Mouse (Mus musculus) layer of hippocampus, adult 9-10 months (tissue): ENCODE results near the gene Arhgef15.
"Not testable (repeated sequence)": the region's sequence is repeated elsewhere in the genome, so short reads cannot be mapped to it uniquely, and the experiment has no call there.

Experiments used
- DNase-seq: peaks from one replicate; pipeline ENCODE4 v3.0.0; 2022; ENCODE audit warnings: low spot score

Arhgef15 gene

DNA sequence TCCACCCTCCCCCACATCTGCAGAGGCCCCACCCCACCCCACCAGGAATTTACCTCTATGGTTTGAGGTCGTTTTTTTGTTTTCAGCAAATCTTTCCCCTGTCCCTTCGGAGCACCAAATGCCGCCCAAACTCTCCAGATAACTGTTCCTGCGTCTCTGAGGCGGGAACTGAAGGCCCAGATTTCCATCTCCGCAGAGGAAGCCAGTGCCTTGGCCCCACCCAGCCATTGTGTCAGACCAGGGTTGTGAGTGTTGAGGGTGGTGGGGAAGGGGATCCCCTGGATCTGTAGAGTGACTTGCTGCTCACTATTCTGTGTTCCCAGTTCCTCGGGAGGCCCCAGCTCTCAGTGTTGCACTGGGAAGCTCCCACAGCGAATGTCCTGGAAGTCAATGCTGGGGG is at the start of gene Arhgef15:
Gene Arhgef15, minus strand, starts transcription at position 173 of the 400 bp plus-strand sequence.
- DNase-seq = no peak

DNA sequence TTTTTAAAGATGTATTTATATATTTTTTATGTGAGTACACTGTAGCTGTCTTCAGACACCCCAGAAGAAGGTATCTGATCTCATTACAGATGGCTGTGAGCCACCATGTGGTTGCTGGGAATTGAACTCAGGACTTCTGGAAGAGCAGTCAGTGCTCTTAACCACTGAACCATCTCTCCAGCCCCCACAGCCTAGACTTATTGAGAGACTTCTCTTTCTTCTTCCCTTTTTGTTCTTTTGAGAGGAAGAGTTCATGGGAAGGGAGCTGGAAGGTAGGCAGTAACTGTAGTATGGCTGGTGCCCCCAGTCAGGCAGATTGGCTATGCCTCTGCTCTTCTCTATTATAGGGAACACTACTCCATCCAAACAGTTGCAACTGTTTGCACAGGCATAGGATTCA is 49.3 kb upstream of the Arhgef15 start:
- not testable (repeated sequence) for DNase-seq

DNA sequence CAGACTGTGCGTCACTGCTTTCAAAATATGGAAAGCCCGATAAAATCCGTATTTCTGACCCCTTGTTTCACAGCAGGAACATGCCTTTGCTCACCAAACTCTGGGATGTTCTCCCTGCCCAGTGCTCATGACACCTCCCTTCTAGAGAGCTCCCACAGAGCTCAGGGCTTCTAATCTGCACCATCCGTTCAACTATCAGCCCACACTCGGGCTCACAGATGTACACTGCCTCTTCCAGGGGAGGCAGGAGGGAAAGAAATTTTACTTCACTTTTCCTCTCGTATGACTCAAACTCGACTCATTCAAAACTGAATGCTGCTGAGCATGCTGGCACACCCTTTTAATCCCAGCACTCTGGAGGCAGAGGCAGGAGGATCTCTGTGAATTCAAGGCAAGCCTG is 47.9 kb upstream of the Arhgef15 start:
- DNase-seq = no peak

DNA sequence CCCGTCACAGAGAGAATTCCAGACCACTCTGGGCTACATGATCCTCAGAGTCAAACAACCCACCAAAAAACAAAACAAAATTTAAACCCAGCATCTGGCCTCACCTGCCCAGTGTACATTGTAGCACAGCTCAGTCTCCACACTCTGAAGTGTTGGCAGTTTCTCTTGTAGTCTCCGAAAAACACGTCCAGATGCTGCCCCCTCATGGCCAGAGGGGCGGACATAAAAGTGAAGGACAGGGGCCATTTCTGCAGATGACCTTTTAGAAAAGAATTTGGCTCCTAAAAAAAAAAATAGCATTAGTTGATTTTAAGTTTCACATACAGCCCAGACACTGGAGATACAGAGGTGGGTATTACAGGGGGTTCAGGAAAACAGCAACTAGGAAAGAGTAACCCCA is 46.3 kb upstream of the Arhgef15 start:
- DNase-seq = no peak

DNA sequence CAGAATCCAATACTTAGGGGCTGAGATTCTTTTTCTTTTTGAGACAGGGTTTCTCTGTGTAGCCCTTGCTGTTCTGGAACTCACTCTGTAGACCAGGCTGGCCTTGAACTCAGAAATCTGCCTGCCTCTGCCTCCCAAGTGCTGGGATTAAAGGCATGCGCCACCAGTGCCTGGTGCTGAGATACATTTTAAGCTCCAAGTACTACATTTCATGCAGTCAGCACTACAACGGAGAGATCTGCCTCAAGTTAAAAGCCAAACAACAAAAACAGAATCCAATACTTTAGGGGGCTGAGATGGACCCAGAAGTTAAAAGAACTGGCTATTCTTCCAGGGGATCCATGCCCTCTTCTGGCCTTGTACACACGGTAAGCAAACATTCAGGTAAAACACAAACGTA is 45.5 kb upstream of the Arhgef15 start:
- not testable (repeated sequence) for DNase-seq

DNA sequence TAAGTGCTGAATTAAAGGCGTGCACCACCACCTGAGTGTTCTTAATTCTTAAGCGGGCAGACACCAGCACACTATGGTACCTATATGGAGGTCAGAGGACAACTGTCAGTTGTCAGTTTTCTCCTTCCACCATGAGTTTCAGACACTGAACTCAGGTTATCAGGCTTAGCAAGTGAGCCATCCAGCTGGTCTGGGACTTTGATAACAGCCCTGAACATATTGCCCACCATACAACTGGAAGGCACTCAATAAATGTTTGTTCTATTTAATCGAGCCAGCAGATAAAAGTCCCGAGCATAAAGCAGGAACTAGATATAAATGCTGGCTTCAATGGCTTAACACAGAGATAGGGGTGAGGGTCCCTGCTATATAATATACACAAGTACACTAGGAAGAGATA is 39.8 kb upstream of the Arhgef15 start:
- DNase-seq = no peak

DNA sequence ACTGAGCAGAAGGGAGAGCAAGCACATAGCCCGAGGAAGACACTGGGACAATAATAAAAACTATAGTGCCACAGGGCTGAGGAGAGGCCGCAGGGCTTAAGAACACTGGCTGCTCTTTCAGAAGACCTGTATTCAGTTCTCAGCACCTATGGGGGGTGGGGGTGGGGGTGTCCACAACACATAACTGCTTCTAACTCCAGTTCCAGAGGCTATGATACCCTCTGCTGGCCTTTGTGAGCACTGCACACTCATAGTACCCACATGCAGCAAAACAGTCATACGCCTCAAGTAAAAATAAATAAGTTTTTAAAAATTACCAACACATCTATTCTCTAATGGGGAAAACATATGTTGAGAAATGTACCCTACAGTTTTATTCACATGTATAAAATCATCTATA is 37.1 kb upstream of the Arhgef15 start:
- DNase-seq = no peak

DNA sequence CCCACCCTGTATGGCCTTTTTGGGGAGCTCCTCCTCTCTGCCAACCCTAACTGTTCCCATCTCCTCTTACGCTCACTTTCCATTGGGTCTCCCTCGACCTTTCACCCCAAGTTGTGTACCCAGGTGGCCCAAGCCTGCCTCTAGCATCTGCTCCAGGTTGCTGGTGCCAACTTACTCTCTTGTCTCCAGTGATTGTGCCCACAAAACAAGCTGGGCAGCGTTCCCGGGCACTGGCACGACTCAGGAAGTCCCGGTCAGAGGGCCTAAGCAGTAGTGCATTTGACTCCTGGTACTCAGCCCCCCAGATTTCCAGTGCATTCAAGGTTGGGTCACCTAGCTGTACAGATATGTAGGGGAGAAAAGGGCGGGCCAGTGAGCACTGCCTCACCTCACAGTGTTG is 35.8 kb upstream of the Arhgef15 start:
- DNase-seq = no peak

DNA sequence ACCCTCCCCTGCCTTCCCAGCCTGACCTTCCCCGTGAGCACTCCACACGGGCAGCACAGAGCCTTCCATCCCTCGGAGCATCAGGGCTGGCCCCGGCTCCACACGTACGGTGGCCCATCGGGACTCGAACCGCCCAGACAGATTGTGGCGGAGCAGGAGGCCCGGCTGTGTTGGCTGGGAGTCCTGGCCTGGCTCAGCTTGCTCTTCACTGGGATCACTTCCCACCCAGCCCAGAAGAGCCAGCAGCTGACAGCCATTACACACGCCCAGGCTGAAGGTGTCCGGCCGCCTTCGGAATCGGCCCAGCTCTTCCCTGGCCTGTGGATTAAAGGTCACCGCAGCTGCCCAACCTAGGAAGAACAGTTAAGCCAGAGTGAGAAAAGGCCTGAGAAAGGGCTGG is 31.1 kb upstream of the Arhgef15 start:
- no peak for DNase-seq

DNA sequence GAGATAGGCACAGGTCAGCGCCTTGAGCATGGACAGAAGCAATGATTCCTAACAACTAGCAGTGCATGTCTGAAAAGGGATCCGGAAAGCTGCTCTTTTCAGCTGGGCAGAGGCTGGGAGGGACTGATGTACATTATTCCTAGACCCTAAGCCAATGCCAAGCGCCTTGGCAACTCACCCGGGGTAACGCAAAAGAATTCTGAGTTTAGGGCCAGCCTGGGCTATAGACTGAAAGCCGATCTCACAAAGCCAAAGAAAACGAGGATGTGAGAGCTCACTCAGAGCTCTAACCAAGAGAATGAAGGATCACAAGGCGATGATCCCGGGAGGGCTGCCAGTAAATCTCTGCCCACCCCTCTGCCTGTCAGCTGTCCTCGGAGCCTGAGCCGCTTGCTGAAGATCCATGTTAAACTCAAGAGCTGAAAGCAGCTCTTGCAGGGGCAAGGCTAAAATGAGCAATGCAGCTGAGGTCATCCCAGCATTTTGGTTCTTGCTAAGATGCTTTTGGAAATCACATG is 30.1 kb upstream of the Arhgef15 start:
- DNase-seq = no peak

DNA sequence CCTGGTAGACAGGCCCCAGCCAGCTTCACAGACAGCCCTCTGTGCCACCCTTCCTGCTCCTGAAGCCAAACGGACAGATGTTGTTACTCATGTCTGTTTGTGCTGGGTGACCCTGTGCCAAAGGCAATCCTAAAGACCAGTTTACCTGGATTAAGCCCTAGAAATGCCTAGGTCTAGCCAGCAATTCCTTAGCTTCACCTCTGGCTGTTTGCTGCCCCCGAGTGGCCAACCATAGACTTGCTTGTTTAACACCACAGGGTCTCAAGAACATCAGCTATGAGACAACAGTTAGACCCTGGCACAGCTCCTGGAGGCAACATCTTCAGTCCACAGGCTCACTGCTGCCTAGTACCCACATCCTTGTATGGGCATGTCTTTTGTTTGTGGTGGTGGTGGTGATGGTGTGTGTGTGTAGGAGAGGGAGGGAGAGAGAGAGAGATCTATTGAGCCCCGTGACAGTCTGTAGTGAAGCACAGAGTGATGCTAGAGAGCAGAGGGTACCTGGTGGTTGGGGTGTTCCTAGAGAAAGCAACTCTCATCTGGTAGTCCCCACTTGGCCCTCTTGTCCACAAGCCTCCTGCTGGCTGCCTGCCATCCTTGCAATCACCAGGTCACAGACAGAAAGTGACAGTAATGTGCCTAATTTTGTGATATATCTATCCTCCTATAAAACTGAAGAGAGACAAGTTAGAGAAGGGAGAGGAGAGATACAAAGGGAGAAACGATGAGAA is 25.5 kb upstream of the Arhgef15 start:
- DNase-seq = peak; percentile 47

DNA sequence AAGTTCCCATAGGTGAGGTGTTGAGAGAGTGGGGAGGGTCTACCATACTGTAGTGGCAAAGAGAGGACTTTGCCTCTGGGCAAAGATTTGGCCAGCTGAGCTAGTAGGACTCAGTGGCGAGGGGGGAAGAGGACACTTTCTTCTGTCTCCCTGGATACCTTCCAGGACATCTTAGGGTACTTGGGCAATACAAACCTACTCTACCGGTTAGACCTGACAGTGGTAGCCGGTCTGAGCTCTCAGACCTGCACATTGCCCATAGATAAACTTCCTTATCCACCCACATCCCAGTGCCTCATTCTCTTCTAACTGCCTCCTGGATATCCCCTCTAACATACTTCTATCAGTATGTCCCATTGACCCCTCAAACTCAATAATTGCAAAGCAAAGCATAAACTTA is 23.6 kb upstream of the Arhgef15 start:
- no peak for DNase-seq

DNA sequence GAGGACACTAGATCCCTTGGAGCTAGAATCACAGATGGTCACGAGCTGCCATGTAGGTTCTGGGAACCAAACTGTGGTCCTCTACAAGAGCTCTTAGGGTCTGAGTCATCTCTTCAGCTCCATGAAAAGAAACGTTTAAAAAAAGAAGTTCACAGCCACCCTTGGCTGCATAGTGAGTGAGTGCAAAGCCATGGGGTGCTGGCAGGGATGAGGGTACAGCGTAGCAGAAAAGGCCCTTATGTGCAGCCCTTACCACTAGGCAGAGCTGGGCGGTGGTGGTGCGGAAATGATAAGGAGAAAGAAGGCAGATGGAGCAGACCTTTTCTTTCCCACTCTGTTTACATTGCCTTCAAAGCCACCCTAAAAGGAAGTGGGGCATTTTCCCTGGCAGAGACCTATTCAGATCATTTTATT is 22.0 kb upstream of the Arhgef15 start:
- no peak for DNase-seq

DNA sequence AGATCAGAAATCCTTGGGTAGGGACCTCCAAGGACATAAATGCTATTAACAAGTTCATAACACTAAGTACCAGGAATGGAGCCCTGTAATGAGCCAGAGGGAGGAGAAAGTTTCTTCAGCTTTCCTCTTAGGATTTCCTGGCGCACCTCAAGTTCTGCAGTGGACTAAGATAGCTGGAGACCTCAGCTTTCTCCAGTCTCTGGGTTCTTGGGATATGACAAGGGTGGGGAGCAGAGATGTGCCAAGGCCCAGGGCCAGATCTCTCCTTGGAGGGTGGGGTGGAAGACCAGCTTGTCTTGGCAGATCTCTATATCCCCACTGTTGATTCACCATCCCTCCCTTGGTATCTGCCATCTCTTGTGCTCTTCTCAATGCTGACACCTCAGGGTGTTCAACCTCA is 18.3 kb upstream of the Arhgef15 start:
- no peak for DNase-seq

DNA sequence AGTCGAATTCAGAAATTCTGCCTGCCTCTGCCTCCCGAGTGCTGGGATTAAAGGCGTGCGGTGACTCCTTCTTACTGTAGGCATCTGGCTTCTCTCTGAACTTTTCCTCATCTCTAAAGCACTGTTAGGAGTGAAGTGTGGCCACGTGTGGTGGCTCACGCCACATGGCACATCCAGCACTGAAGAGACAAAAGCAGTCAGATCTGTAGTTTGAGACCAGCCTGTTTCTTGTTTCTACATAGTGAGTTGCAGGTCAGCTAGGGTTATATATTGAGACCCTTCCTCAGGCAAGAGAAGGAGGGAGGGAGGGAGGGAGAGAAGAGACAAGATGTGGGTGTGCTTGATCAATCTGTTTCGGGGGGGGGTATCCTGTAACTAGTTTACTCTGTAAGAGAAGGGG is 17.8 kb upstream of the Arhgef15 start, which contains the start of gene Rangrf:
Gene Rangrf, minus strand, starts transcription at position 101 of the 400 bp plus-strand sequence.
- no peak for DNase-seq

DNA sequence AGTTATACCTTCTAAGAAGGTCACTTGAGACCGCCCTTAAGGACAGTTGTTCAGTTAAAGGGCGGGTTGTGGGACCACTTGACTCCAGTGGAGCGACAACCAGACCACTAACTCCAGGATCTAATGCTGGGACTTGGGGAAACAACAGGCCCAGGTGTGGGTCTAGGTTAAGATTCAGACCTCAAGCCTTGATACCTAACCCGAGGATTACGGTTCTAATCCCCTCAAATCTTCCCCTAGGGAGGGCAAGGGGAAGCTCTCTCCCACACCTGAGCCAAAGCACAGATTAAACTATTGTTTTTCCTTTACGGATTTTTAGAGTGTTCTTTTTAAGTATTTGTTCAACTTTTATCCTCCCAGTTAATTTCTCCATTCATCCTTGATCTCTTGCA is 16.8 kb upstream of the Arhgef15 start:
- no peak for DNase-seq

DNA sequence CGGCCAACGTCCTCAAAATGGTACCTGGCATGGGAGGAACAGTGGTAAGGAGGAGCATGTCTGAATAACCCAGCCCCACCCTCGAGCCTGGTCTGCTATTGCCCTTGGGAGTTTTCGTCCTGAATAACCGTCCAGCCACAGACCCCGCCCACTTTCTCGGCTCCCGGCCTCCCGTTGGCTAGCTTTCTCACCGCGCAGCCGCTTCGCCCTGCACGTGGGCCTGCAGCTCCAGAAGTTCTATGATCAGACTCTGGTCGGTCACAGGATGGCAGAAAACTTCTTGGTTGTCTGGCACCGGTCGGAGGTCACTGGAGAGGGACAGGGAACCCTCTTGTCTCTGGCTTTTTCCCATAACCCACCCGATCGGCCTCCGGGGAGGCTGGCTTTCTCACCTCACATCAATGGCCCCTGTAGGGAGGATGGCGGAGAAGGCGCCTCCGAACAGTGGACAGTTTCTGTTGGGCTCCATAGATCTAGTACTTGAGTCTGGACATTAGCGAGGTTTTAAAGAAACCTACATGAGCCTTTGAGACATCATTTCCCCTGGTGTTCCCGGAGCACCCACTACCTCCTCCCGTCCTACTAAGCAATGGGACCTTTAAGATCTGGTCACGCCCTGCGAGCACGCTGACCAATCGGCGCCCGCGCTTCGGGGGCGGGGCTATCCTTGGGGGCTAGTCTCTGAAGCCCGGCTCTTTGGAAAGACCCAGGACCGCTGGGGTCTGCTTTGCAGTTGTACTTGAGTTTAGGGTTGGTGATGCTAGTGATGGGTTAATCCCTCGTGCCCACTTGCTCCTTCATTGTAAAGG is 16.2 kb upstream of the Arhgef15 start:
- peak; percentile 43 for DNase-seq

DNA sequence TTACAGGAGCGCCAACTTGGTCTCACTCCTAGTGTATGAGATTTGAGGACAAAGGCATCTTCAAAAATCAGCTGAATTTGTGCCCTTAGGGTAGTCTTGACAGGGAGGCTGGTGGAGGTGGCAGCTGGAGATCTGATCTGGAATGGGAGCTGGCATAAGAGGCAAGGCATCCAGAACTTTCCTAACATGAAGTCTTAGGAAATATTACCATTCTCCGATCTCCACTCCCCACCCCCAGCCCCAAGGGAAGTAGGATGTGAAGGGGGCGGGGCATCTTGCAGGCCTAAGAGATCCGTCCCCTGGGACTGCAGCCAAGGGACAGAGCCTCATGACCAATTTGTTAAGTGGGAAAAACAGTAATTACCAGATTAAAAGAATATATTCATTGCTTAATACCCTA is 13.0 kb upstream of the Arhgef15 start:
- DNase-seq = no peak

DNA sequence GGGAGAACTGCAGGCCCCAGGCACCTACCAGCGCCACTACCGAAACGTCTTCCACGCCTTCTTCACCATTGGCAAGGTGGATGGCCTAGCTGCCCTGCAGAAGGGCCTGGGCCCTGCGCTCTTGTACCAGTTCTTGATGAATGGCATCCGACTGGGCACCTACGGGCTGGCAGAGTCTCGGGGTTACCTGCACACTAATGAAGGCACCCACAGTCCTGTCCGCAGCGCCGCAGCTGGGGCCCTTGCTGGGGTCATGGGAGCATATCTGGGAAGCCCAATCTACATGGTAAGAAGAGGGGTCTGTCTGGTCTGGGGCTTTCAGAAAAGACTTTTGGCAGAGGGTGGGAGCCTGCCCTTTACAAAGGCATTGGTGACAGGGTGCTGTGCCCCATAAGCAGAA is 11.5 kb upstream of the Arhgef15 start:
- DNase-seq = no peak

DNA sequence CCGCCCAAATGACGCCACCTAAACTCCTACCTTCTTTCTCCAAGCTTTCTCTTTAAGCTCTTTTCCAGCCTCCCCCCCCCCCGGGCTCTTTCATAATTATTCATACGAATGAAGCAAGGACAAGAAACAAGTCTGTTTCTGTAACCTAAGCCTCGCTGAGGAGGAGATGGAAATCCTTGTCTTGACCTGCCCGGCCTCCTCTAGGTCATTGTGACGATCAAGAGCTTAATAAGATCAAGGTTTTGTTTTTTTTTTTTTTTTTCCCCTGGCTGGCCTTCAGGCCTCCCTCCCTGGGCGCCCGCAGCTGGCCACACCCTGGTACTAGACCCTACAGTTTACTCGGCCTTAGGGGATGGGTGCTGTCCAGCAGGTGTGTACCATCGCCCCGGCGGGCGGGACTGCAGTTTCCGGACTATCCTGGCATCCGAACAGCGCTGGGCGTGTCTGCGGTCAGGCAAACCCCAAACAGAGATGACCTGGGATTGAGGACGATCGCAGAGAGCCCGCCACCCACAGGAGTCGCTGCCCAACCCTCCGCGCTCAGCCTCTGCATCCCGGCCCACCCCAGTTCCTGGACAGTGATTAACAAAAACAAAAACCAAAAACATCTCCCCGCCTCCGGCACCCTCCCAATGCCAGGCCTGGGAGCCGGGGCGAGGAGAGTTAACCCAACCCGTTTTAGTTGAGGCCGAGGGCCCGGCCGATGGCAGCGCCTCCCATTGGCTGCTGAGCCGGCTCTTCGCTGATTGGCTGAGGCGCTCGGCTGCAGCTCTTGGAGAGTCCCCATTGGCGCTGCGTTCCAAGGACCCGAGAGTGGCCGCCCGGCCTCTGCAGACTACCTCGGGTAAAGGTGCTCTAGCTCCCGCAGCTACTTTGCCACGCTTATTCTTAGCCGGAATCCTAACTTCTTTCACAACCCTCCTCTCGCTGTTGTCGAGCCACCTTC is 10.3 kb upstream of the Arhgef15 start, which contains the start of gene Slc25a35:
Gene Slc25a35, plus strand, starts transcription at position 795 of the 946 bp plus-strand sequence.
- peak; percentile 63 for DNase-seq

DNA sequence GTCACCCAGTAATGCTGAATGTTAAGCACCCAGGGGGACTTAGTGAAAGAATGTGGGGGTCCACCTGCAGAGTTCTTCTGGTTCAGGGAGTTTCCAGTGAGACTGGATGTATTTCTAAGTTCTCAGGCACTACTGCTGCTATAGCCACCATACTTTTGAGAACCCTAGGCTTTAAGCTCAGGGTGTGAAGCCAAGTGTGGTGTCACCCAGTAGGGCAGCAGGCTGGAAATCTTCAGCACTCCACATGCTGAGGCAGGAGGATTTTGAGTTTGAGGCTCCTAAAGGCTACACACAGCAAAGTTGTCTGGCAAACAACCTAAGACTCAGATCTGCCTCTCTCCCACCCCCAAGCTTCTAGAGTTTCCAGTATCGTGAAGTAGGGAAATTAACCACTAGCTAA is 9.3 kb upstream of the Arhgef15 start:
- DNase-seq = no peak

DNA sequence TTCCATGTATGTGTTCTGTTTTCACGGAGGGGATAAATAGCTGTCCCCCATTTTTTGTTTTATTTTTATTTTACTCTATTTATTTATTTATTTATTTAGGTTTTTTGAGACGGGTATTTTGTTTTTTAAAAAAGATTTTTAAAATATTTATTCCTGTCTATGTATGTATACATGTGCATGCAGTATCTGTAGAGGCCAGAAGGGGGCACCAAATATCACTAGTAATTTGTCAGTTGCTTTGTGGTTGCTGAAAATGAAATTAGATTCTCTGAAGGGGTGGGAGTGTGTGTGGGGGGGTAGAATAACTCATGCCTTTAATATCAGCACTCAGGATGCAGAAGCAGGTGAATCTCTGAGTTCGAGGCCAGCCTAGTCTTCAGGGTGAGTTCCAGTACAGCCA is 8.6 kb upstream of the Arhgef15 start:
- no peak for DNase-seq
